Mouse (Mus musculus): ENCODE measurements around the gene Cycs. TPM values are rescaled to one million over a fixed set of nuclear protein-coding genes. Genes with fewer than 3 reads are reported as not detected.

Gene Cycs
- total and polyA plus RNA-seq, 3 experiments = 28.0 to 139 (median 83.0) TPM

DNA sequence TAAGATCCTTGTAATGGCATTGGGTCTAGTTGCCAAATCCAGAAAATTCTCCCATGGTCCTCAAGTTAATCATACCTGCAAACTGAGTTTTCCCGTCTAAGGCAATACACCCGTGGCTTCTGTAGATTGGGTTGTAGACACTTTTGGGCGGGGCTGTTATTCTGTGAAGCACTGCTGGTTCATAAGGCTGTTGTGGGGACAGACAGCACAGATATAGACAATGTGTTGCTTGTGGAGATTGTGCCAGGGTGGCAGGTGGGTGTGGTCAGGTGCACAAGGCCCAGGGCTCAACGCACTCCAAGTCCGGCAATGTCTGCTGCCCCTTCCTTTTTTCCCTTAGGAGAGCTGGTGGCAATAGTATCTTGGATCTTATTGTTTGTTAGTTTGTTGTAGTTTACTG lies 48.0 kb downstream of the Cycs start:
- Histone ChIP-seq H3K9me3 (replicated peaks; ENCODE audit: insufficient read depth, low read length) (no peaks in the 10 kb centered on the region), H3K27ac (ENCODE audit: control insufficient read depth, low read depth, low read length) (no peak overlapping the region), H3K4me1 (ENCODE audit: control insufficient read depth in 1 of 2, insufficient read depth in 2 of 2, low read length in 2 of 2) (peaks cover 0 to 2% of the 10 kb centered on the region in 2 experiments; a peak in 1 of 4 replicates), H3K4me3 (ENCODE audit: control insufficient read depth in 1 of 2, insufficient read depth in 1 of 2, low read depth in 2 of 2, low read length in 2 of 2) (no peak overlapping the region), H3K79me2 (ENCODE audit: control insufficient read depth, insufficient read depth, low read length, poor library complexity) (no peaks in the 10 kb centered on the region), H3K27me3 (ENCODE audit: control insufficient read depth in 1 of 2, insufficient read depth in 2 of 2, low read length in 2 of 2) (no peaks in the 10 kb centered on the region), H3K36me3 (ENCODE audit: control insufficient read depth in 1 of 2, insufficient read depth in 2 of 2, low read length in 2 of 2) (no peaks in the 10 kb centered on the region), H3K9ac (ENCODE audit: control insufficient read depth, low read depth, low read length, poor library complexity, severe bottlenecking) (no peak overlapping the region)
- DNase-seq (ENCODE audit: low read depth, low spot score) = no peak
- TF ChIP-seq MAX (IDR thresholded peaks at IDR 0.05; ENCODE audit: low read length) (no peak), GATA1 (IDR thresholded peaks at IDR 0.05; ENCODE audit: low read depth, low read length) (no peak), POLR2AphosphoS2 (IDR thresholded peaks at IDR 0.05; ENCODE audit: low read length) (no peak), BHLHE40 (IDR thresholded peaks at IDR 0.05; ENCODE audit: borderline replicate concordance, low read depth, low read length) (no peak), MEF2A (IDR thresholded peaks at IDR 0.05; ENCODE audit: extremely low read depth, insufficient replicate concordance, low read depth, low read length, poor library complexity, severe bottlenecking) (no peak), RCOR1 (IDR thresholded peaks at IDR 0.05; ENCODE audit: low read depth, low read length) (no peak), GABPA (IDR thresholded peaks at IDR 0.05; ENCODE audit: low read depth, low read length) (no peak), HCFC1 (IDR thresholded peaks at IDR 0.05; ENCODE audit: low read depth, low read length) (no peak), NRF1 (IDR thresholded peaks at IDR 0.05; ENCODE audit: insufficient read depth, low read depth, low read length, poor library complexity, severe bottlenecking) (no peak), TCF12 (IDR thresholded peaks at IDR 0.05; ENCODE audit: low read depth, low read length) (no peak), NELFE (IDR thresholded peaks at IDR 0.05; ENCODE audit: low read depth, low read length) (no peak)

Other genes starting within 250 kb of the Cycs start
- 4.3 and 5.6 TPM in 2 replicates for gene Osbpl3, start 110.3 kb downstream of the Cycs start, total RNA-seq (2012; rRNA removed)
- 1 to 10 TPM in 1 of 2 experiments, not detected in 1; 4.9 TPM for gene Osbpl3, start 110.3 kb downstream of the Cycs start, polyA plus RNA-seq (2012; ENCODE audit: insufficient read depth in 1 of 2, insufficient read length in 2 of 2, low read depth in 1 of 2, low replicate concordance in 2 of 2, missing spikeins in 1 of 2)
- gene 4921507P07Rik, start 30.1 kb upstream of the Cycs start, total RNA-seq (2012; rRNA removed) = 0.65 and 0.89 TPM in 2 replicates
- gene 4921507P07Rik, start 30.1 kb upstream of the Cycs start, polyA plus RNA-seq (2012; ENCODE audit: insufficient read depth in 1 of 2, insufficient read length in 2 of 2, low read depth in 1 of 2, low replicate concordance in 2 of 2, missing spikeins in 1 of 2) = 1 to 10 TPM in 1 of 2 experiments, not detected in 1; 1.5 TPM
- gene Npvf, start 87.9 kb upstream of the Cycs start, total RNA-seq (2012; rRNA removed) = not detected in 2 replicates
- gene Npvf, start 87.9 kb upstream of the Cycs start, polyA plus RNA-seq (2012; ENCODE audit: insufficient read depth in 1 of 2, insufficient read length in 2 of 2, low read depth in 1 of 2, low replicate concordance in 2 of 2, missing spikeins in 1 of 2) = not detected